Mouse (Mus musculus): ENCODE measurements around the gene Srrm2. TPM values are rescaled to one million over a fixed set of nuclear protein-coding genes. Genes with fewer than 3 reads are reported as not detected.

The Srrm2 gene
- total RNA-seq (2021): 100 to 1,000 TPM; 671 to 678 TPM
- long read RNA-seq, experiment 1, full-length matches to known transcripts: 4 of 23 reads
- long read RNA-seq, experiment 1, partial matches to known transcripts: 5 of 23 reads
- long read RNA-seq, experiment 1, other reads (novel, unspliced or antisense): 14 of 23 reads
- long read RNA-seq, experiment 2, full-length matches to known transcripts: 5 of 25 reads
- long read RNA-seq, experiment 2, partial matches to known transcripts: 6 of 25 reads
- long read RNA-seq, experiment 2, other reads (novel, unspliced or antisense): 14 of 25 reads

- DNase-seq (ENCODE audit: extremely low spot score in 1 of 2, low spot score in 2 of 2): peak; percentile 49 to 55
- H3K4me3 ChIP-seq: peak within 1 kb of the TSS; percentile 64
- H3K27ac ChIP-seq: peak within 1 kb of the TSS; percentile 87
- TF ChIP-seq CTCF (IDR thresholded peaks at IDR 0.05): no peak; the same call in 1 of the 2 replicates
- intact Hi-C loops (cut with DNase I): loop anchor here (1.0 kb wide), 1 partner anchor 12 kb away; no protein-coding TSS in a partner anchor
These were observed at the start of gene Srrm2 for GRCm38 (mm10) chr17:23790269-23791078. TSS of gene Srrm2 (plus strand) at chr17:23790532.

DNA sequence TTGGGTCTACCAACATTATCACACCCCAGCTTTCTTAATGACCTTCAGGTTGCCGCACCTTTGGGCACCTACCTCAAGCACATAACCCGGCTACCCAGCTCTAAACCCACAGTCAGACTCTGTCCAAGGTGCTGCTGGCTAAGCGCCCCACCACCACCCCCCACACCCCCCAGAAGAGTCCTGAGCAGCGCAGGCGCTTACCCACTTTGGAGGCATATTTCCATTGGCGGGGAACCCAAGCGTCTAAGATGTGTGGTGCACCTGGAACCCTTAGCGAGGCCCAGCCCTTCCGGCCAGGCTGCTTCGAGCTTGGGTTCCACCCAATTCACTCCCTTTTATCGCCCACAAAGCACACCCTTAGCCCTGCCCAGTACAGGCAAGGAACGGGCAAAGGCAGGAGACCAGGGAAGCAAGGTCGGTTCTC lies 49.7 kb upstream of the Srrm2 start, which contains the start of gene Paqr4:
Paqr4 (minus strand) TSS at position 270 of the 424 bp plus-strand sequence.
- no peak for TF ChIP-seq CTCF (IDR thresholded peaks at IDR 0.05)
- intact Hi-C loops (cut with DNase I): loop anchor here (5.0 kb wide), 1 partner anchor 62 kb away; no protein-coding TSS in a partner anchor
- DNase-seq (ENCODE audit: extremely low spot score in 1 of 2, low spot score in 2 of 2): no peak
- Histone ChIP-seq H3K4me3 (peak within 1 kb of the TSS; percentile 65), H3K27ac (peak within 1 kb of the TSS; percentile 92)

GRCm38 (mm10) chr17:23741359-23742209 lies 48.7 kb upstream of the Srrm2 start:
- no peak overlapping the region for H3K27ac ChIP-seq
- peak overlapping the region; percentile 29 for H3K4me3 ChIP-seq
- intact Hi-C loops (cut with DNase I): loop anchor here (5.0 kb wide), 1 partner anchor 61 kb away; no protein-coding TSS in a partner anchor
- no peak for DNase-seq (ENCODE audit: extremely low spot score in 1 of 2, low spot score in 2 of 2)
- TF ChIP-seq CTCF (IDR thresholded peaks at IDR 0.05): no peak

DNA sequence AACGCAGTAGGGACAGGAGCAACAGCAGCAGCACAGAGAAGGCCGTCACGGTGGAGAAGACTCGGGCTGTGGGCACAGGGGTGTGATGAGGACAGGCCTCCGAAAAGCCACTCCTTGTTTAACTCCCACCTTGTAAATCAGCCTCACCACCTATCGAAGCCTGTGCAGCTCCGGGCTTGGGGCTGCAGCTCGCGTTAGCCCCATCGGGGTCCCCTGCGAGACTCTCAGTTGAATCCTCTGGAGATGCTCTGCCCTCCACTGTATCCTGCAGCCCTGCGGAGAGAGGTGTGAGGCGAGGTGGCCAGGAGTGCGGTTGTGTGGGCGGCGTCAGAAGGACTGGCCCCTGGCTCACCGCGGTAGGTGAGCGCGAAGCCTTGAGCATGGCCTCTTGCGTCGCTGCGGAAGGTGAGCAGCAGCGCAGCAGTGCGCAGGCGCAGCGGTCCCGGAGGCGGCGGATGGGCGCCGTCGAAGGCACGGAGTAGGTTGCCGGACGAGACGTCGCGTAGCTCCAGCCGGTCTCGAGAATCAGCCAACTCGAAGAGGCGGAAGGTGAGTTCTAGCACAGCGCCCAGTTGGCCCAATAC lies 48.0 kb upstream of the Srrm2 start:
- Histone ChIP-seq H3K4me3 (peak overlapping the region; percentile 29), H3K27ac (no peak overlapping the region)
- DNase-seq (ENCODE audit: extremely low spot score in 1 of 2, low spot score in 2 of 2): no peak
- no peak for TF ChIP-seq CTCF (IDR thresholded peaks at IDR 0.05)
- intact Hi-C loops (cut with DNase I): loop anchor here (5.0 kb wide), 1 partner anchor 60 kb away; no protein-coding TSS in a partner anchor

DNA sequence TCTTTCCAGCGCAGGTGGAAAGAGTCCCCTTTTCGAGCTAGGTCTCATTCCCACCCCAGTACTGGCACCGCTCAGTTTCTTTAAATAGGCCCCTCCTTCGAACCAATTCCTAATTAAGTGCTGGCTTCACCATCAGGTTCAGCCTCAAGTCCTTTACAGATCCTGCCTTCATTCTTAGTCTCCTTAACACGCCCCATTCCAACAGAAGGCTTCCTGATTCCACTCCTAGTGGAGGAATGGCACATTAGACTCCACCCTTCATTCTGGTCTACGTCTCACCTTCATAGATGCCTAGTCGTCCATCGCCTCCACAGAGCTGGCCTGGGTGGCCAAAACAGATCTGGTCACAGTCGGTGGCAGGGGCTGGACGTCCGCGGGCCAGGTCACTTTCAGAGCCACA lies 47.4 kb upstream of the Srrm2 start:
- DNase-seq (ENCODE audit: extremely low spot score in 1 of 2, low spot score in 2 of 2): no peak
- H3K27ac ChIP-seq: no peak overlapping the region
- intact Hi-C loops (cut with DNase I): loop anchor here (5.0 kb wide), 1 partner anchor 59 kb away; no protein-coding TSS in a partner anchor
- no peak for TF ChIP-seq CTCF (IDR thresholded peaks at IDR 0.05)
- no peak overlapping the region for H3K4me3 ChIP-seq

DNA sequence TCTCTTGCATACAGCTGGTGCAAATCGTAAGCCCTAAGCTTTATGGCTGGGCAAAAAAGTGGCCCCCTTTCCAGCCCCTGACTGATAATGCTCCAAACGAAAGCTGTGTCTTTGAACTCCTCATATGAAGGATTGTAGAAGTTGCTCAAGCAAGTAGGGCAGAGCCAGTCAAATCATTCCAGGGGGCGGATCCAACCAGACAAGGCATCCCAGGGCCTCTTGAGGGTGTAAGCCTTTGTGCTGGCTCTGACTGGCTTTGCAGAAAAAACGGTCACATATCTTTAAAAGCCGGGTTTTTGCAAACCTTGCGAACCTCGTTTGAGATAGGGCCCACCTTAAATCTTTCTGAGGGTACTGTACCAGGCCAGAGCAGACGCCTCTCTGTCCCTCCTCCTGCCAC lies 46.3 kb upstream of the Srrm2 start:
- intact Hi-C loops (cut with DNase I): loop anchor here (5.0 kb wide), 1 partner anchor 58 kb away; no protein-coding TSS in a partner anchor
- no peak for TF ChIP-seq CTCF (IDR thresholded peaks at IDR 0.05)
- no peak for DNase-seq (ENCODE audit: extremely low spot score in 1 of 2, low spot score in 2 of 2)
- no peak overlapping the region for H3K27ac ChIP-seq
- no peak overlapping the region for H3K4me3 ChIP-seq

DNA sequence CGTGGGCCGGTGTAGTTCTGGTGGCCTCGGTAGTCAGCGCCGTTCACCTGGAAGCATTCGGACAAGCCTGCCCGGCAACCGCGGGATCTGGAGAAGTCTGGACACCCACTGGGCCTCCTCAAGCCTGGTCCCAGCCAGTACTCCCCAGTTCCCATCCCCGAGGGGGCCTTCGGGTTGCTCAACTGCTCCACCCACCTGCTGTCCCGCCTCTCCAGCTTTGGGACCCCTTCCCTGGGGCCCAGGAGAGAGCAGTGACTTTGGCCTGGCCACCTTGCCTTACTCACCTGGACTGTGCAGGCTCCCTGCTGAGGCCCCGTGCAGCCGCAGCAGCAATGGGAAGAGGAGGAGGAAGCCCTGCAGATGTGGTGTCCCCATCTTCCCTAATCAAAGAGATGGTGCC lies 45.7 kb upstream of the Srrm2 start:
- Histone ChIP-seq H3K27ac (no peak overlapping the region), H3K4me3 (no peak overlapping the region)
- DNase-seq (ENCODE audit: extremely low spot score in 1 of 2, low spot score in 2 of 2): no peak
- intact Hi-C loops (cut with DNase I): loop anchor here (5.0 kb wide), 1 partner anchor 58 kb away; no protein-coding TSS in a partner anchor
- no peak for TF ChIP-seq CTCF (IDR thresholded peaks at IDR 0.05)

- Histone ChIP-seq H3K4me3 (peak within 1 kb of the TSS; percentile 27; the same call in 1 of the 2 replicates), H3K27ac (no peak within 1 kb of the TSS)
- TF ChIP-seq CTCF (IDR thresholded peaks at IDR 0.05): no peak
- intact Hi-C loops (cut with DNase I): no loop called here
- no peak for DNase-seq (ENCODE audit: extremely low spot score in 1 of 2, low spot score in 2 of 2)
These were observed 44.8 kb upstream of the Srrm2 start, which contains the start of gene Kremen2 for GRCm38 (mm10) chr17:23745301-23746251. TSS of gene Kremen2 (minus strand) at chr17:23745833.

DNA sequence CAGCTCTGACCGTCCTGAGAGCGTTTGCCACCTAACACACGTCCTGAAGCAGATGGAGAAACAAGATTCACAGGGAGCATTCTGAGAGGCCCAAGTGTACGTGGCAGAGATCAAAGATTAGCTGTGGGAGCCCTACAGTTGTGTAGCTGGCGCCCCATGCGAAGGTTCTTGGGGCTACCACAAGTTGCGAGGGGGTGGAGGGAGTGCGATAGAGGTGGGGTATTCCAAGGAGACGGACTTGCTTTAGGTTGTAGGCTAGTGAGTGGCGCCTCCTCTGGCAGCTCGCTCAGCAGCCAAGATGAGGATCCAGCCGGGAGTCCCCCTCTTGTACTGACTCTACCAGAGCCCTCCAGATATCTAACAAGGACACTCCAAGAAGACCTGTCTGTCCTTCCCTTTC lies 44.0 kb upstream of the Srrm2 start:
- intact Hi-C loops (cut with DNase I): no loop called here

GRCm38 (mm10) chr17:23746767-23747166 lies 43.6 kb upstream of the Srrm2 start:
- Histone ChIP-seq H3K4me3 (no peak overlapping the region), H3K27ac (no peak overlapping the region)
- no peak for DNase-seq (ENCODE audit: extremely low spot score in 1 of 2, low spot score in 2 of 2)
- intact Hi-C loops (cut with DNase I): no loop called here
- no peak for TF ChIP-seq CTCF (IDR thresholded peaks at IDR 0.05)

More for the DNA sequence above, 44.0 kb upstream of the Srrm2 start:
- peak; percentile 9 for TF ChIP-seq CTCF (IDR thresholded peaks at IDR 0.05)
- no peak overlapping the region for H3K4me3 ChIP-seq
- no peak for DNase-seq (ENCODE audit: extremely low spot score in 1 of 2, low spot score in 2 of 2)
- no peak overlapping the region for H3K27ac ChIP-seq
